Mouse (Mus musculus) embryonic facial prominence, embryonic 13.5 days (tissue): ENCODE measurements around the gene Pyroxd2. TPM values are rescaled to one million over a fixed set of nuclear protein-coding genes. Genes with fewer than 3 reads are reported as not detected.
A peak's percentile ranks its signal among the peaks of the same experiment; 100 is the strongest.

ENCODE experiments used
- ATAC-seq: fragments of 200-750 bp; cut with Nextera tagmentation; 2 replicates; pipeline ENCODE4 v1.8.0; 2017; ENCODE audit warnings: low read depth; ENCODE audit not compliant: insufficient number of reproducible peaks, insufficient read depth, low FRiP score, low TSS enrichment
- H3K27ac ChIP-seq: fragments of 300-500 bp; sonication (generic); 2 replicates; pipeline ENCODE4 v1.5.1; 2015; ENCODE audit warnings: moderate library complexity, mild to moderate bottlenecking, inconsistent platforms
- H3K27me3 ChIP-seq: fragments of 300-500 bp; sonication (generic); 2 replicates; pipeline ENCODE4 v1.6.1; 2015; ENCODE audit warnings: mild to moderate bottlenecking, inconsistent platforms
- H3K36me3 ChIP-seq: fragments of 300-500 bp; sonication (generic); 2 replicates; pipeline ENCODE4 v1.6.1; 2015; ENCODE audit warnings: mild to moderate bottlenecking, inconsistent platforms
- H3K4me1 ChIP-seq: fragments of 300-500 bp; sonication (generic); 2 replicates; pipeline ENCODE4 v1.6.1; 2015; ENCODE audit warnings: inconsistent platforms
- H3K4me2 ChIP-seq: fragments of 300-500 bp; sonication (generic); 2 replicates; pipeline ENCODE4 v1.6.1; 2015; ENCODE audit warnings: moderate library complexity, mild to moderate bottlenecking, inconsistent platforms
- H3K4me3 ChIP-seq: fragments of 300-500 bp; sonication (generic); 2 replicates; pipeline ENCODE4 v1.5.1; 2015; ENCODE audit warnings: mild to moderate bottlenecking, inconsistent platforms
- H3K9ac ChIP-seq: fragments of 300-500 bp; sonication (generic); 2 replicates; pipeline ENCODE4 v1.6.1; 2015; ENCODE audit warnings: mild to moderate bottlenecking, inconsistent platforms
- H3K9me3 ChIP-seq: fragments of 300-500 bp; sonication (generic); 2 replicates; pipeline ENCODE4 v1.6.1; 2016; ENCODE audit warnings: inconsistent platforms
- WGBS: fragments of 180-500 bp; shearing (Covaris S2); methylation state at CpG from one replicate; pipeline ENCODE4 v1.1.7; 2015; ENCODE audit warnings: mixed read lengths; 5-methylcytosine and 5-hydroxymethylcytosine counted together
- polyA plus RNA-seq: library from polyadenylated mRNA; unstranded; fragments of >200 nt; fragmentation: Nextera tagmentation; extraction: Ambion mirVana; gene quantifications from 2 replicates; pipeline ENCODE4 v1.2.1, GENCODE M21; 2015

The Pyroxd2 gene
- polyA plus RNA-seq, 1 experiment from 2014 or later = 2.0 TPM

- Histone ChIP-seq H3K4me2 (no peak overlapping the region), H3K9ac (no peak overlapping the region), H3K4me3 (no peak overlapping the region), H3K27ac (no peak overlapping the region), H3K27me3 (no peaks in the 10 kb centered on the region), H3K36me3 (peaks cover 37% of the 10 kb centered on the region; the same call in 1 of the 2 replicates), H3K4me1 (0 out of 2 replicates have a peak, but pooled peaks cover 3% of the 10 kb centered on the region), H3K9me3 (no peaks in the 10 kb centered on the region)
- WGBS = 66% methylated on average over 23 of the region's 23 CpGs
- no peak for ATAC-seq
Measured at GRCm38 (mm10) chr19:42770141-42770872, 17.7 kb upstream of the Pyroxd2 start.

GRCm38 (mm10) chr19:42769648-42770047 lies 17.1 kb upstream of the Pyroxd2 start:
- H3K27ac ChIP-seq = no peak overlapping the region
- no peak overlapping the region for H3K4me2 ChIP-seq
- no peak overlapping the region for H3K4me3 ChIP-seq
- H3K27me3 ChIP-seq = no peaks in the 10 kb centered on the region
- ATAC-seq = no peak
- H3K4me1 ChIP-seq = peaks cover 6% of the 10 kb centered on the region; the same call in 1 of the 2 replicates
- no peaks in the 10 kb centered on the region for H3K9me3 ChIP-seq
- H3K36me3 ChIP-seq = peaks cover 37% of the 10 kb centered on the region; the same call in 1 of the 2 replicates
- no peak overlapping the region for H3K9ac ChIP-seq
- WGBS = 87% methylated on average over 10 of the region's 10 CpGs

GRCm38 (mm10) chr19:42767361-42767760 lies 14.8 kb upstream of the Pyroxd2 start:
- no peak overlapping the region for H3K4me2 ChIP-seq
- peaks cover 34% of the 10 kb centered on the region; the same call in 1 of the 2 replicates for H3K36me3 ChIP-seq
- no peak for ATAC-seq
- H3K9me3 ChIP-seq = no peaks in the 10 kb centered on the region
- H3K27me3 ChIP-seq = no peaks in the 10 kb centered on the region
- WGBS = 87% methylated on average over 8 of the region's 8 CpGs
- no peak overlapping the region for H3K9ac ChIP-seq
- no peak overlapping the region for H3K4me3 ChIP-seq
- H3K4me1 ChIP-seq = peaks cover 18% of the 10 kb centered on the region
- no peak overlapping the region for H3K27ac ChIP-seq

GRCm38 (mm10) chr19:42764398-42764797 lies 11.8 kb upstream of the Pyroxd2 start:
- Histone ChIP-seq H3K27ac (no peak overlapping the region), H3K4me1 (peaks cover 15% of the 10 kb centered on the region), H3K36me3 (peaks cover 36% of the 10 kb centered on the region), H3K9me3 (no peaks in the 10 kb centered on the region), H3K27me3 (no peaks in the 10 kb centered on the region), H3K4me3 (no peak overlapping the region), H3K9ac (no peak overlapping the region), H3K4me2 (no peak overlapping the region)
- no peak for ATAC-seq
- 33% methylated on average over 10 of the region's 10 CpGs for WGBS

GRCm38 (mm10) chr19:42756671-42757070 lies 4.1 kb upstream of the Pyroxd2 start:
- Histone ChIP-seq H3K4me3 (no peak overlapping the region), H3K9ac (no peak overlapping the region), H3K4me2 (no peak overlapping the region), H3K27me3 (no peaks in the 10 kb centered on the region), H3K4me1 (peaks cover 46% of the 10 kb centered on the region), H3K9me3 (no peaks in the 10 kb centered on the region), H3K36me3 (peaks cover 8% of the 10 kb centered on the region; the same call in 1 of the 2 replicates), H3K27ac (no peak overlapping the region)
- ATAC-seq = no peak
- WGBS = 91% methylated on average over 6 of the region's 6 CpGs

- no peaks in the 10 kb centered on the region for H3K36me3 ChIP-seq
- no peaks in the 10 kb centered on the region for H3K9me3 ChIP-seq
- H3K27ac ChIP-seq = no peak overlapping the region
- WGBS = 83% methylated on average over 15 of the region's 15 CpGs
- no peak overlapping the region for H3K4me3 ChIP-seq
- no peak overlapping the region for H3K9ac ChIP-seq
- no peak for ATAC-seq
- H3K4me2 ChIP-seq = no peak overlapping the region
- H3K27me3 ChIP-seq = no peaks in the 10 kb centered on the region
- H3K4me1 ChIP-seq = peaks cover 49% of the 10 kb centered on the region
Measured at GRCm38 (mm10) chr19:42755148-42755870, 2.7 kb upstream of the Pyroxd2 start.

GRCm38 (mm10) chr19:42753141-42753917 lies 754 bp upstream of the Pyroxd2 start:
- no peaks in the 10 kb centered on the region for H3K36me3 ChIP-seq
- peak overlapping the region; percentile 74 for H3K9ac ChIP-seq
- H3K4me3 ChIP-seq = peak overlapping the region; percentile 42
- peak overlapping the region; percentile 66 for H3K4me2 ChIP-seq
- peaks cover 57% of the 10 kb centered on the region for H3K4me1 ChIP-seq
- 38% methylated on average over 11 of the region's 11 CpGs for WGBS
- H3K9me3 ChIP-seq = no peaks in the 10 kb centered on the region
- H3K27ac ChIP-seq = peak overlapping the region; percentile 78
- H3K27me3 ChIP-seq = no peaks in the 10 kb centered on the region
- ATAC-seq = peak; percentile 11; the same call in 1 of the 2 replicates

- H3K4me1 ChIP-seq = peaks cover 46% of the 10 kb centered on the region
- no peak overlapping the region for H3K4me2 ChIP-seq
- 77% methylated on average over 11 of the region's 11 CpGs for WGBS
- H3K9ac ChIP-seq = no peak overlapping the region
- H3K27me3 ChIP-seq = no peaks in the 10 kb centered on the region
- no peaks in the 10 kb centered on the region for H3K9me3 ChIP-seq
- no peak overlapping the region for H3K4me3 ChIP-seq
- no peak overlapping the region for H3K27ac ChIP-seq
- no peak for ATAC-seq
- H3K36me3 ChIP-seq = no peaks in the 10 kb centered on the region
Measured at GRCm38 (mm10) chr19:42750196-42750595, 2.4 kb downstream of the Pyroxd2 start.

GRCm38 (mm10) chr19:42746702-42747101 lies 5.9 kb downstream of the Pyroxd2 start:
- Histone ChIP-seq H3K36me3 (no peaks in the 10 kb centered on the region), H3K27ac (no peak overlapping the region), H3K9ac (no peak overlapping the region), H3K4me2 (no peak overlapping the region), H3K9me3 (no peaks in the 10 kb centered on the region), H3K4me1 (peaks cover 46% of the 10 kb centered on the region), H3K27me3 (no peaks in the 10 kb centered on the region), H3K4me3 (no peak overlapping the region)
- ATAC-seq = no peak
- WGBS = 89% methylated on average over 8 of the region's 8 CpGs

- Histone ChIP-seq H3K27me3 (no peaks in the 10 kb centered on the region), H3K4me2 (no peak overlapping the region), H3K36me3 (no peaks in the 10 kb centered on the region), H3K9ac (no peak overlapping the region), H3K9me3 (no peaks in the 10 kb centered on the region), H3K4me3 (no peak overlapping the region), H3K4me1 (peaks cover 50% of the 10 kb centered on the region), H3K27ac (no peak overlapping the region)
- ATAC-seq = no peak
- WGBS = 69% methylated on average over 4 of the region's 4 CpGs
Measured at GRCm38 (mm10) chr19:42745869-42746224, 6.7 kb downstream of the Pyroxd2 start.

GRCm38 (mm10) chr19:42745084-42745868 lies 7.3 kb downstream of the Pyroxd2 start:
- 45% methylated on average over 9 of the region's 9 CpGs for WGBS
- H3K4me2 ChIP-seq = no peak overlapping the region
- peak overlapping the region; percentile 30 for H3K27ac ChIP-seq
- no peaks in the 10 kb centered on the region for H3K36me3 ChIP-seq
- H3K4me3 ChIP-seq = no peak overlapping the region
- no peak overlapping the region for H3K9ac ChIP-seq
- H3K4me1 ChIP-seq = peaks cover 50% of the 10 kb centered on the region
- no peaks in the 10 kb centered on the region for H3K9me3 ChIP-seq
- ATAC-seq = no peak
- no peaks in the 10 kb centered on the region for H3K27me3 ChIP-seq
